Mouse (Mus musculus) small intestine, adult 2 months (tissue): Measurements from ENCODE around the gene Lgals4.

ENCODE experiments used
- CTCF ChIP-seq: fragments of 200-500 bp; IDR thresholded peaks from 2 replicates; pipeline ENCODE4 v1.5.1; 2012; ENCODE audit warnings: low read depth, mild to moderate bottlenecking, control low read depth, inconsistent platforms, low read length, moderate library complexity, mixed read lengths; ENCODE audit not compliant: insufficient replicate concordance, insufficient read length; ENCODE audit errors: extremely low read depth
- POLR2A ChIP-seq: fragments of 200-500 bp; IDR thresholded peaks from 2 replicates; pipeline ENCODE4 v1.6.1; 2012; ENCODE audit warnings: low read depth, mild to moderate bottlenecking, control low read depth, inconsistent platforms, low read length, moderate library complexity

- TF ChIP-seq POLR2A (no peak), CTCF (no peak)
Observed at GRCm38 (mm10) chr7:28791706-28792105, 41.9 kb upstream of the Lgals4 start.
